Mouse (Mus musculus): ENCODE data around the gene Col4a4.

The Col4a4 gene

GRCm38 (mm10) chr1:82410548-82410947 is 176.1 kb downstream of the Col4a4 start:
- no peak for DNase-seq

GRCm38 (mm10) chr1:82409271-82409670 is 177.4 kb downstream of the Col4a4 start:
- DNase-seq, result no peak

- DNase-seq, result no peak
Observed at GRCm38 (mm10) chr1:82407786-82408185, 178.9 kb downstream of the Col4a4 start.
